Mouse (Mus musculus): ENCODE results near the gene Cyp2d11. TPM values are rescaled to one million over a fixed set of nuclear protein-coding genes. Genes with fewer than 3 reads are reported as not detected.
A peak's percentile ranks its signal among the peaks of the same experiment; 100 is the strongest.

The Cyp2d11 gene
- polyA plus RNA-seq, 1 experiment from 2014 or later, result not detected

DNA sequence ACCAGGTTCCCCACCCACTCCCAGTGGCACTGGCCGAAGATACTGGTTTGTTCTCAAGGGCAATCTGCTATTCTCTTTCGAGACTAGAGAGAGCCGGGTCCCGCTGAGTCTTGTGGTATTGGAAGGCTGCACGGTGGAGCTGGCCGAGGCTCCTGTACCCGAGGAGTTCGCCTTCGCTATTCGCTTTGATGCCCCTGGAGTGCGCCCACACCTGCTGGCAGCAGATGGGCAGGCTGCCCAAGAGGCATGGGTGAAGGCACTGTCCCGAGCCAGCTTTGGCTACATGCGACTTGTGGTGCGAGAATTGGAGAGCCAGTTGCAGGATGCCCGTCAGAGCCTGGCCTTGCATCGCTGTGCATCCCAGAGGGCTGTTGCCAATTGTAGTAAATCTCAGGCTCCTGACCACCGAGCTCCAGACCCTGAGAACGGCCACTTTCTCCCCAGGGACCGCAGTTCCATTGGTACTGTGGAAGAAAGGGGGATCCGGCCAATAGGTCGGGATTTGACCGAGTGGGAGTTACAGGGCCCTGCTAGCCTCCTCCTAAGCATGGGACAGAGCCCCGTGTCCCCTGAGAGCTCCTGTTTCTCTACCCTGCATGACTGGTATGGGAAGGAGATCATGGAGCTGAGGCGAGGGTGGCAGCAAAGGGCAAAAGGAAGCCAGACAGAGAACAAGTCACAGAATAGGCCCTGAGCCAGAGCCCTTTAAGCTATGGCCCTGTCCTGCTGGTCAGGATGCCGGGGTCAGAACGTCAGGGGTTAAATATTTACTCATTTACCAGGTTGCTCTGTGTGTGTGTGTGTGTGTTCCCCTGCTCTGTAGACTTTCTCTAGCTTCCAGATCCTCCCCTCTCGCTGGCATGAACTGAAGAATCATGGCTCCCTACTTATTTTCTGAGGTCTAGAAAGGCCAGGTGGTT, 50.2 kb downstream of the Cyp2d11 start:
- H3K27ac ChIP-seq, result peak overlapping the region; percentile 57; the same call in 1 of the 2 replicates
- 90% methylated on average over 27 of the region's 27 CpGs for WGBS

DNA sequence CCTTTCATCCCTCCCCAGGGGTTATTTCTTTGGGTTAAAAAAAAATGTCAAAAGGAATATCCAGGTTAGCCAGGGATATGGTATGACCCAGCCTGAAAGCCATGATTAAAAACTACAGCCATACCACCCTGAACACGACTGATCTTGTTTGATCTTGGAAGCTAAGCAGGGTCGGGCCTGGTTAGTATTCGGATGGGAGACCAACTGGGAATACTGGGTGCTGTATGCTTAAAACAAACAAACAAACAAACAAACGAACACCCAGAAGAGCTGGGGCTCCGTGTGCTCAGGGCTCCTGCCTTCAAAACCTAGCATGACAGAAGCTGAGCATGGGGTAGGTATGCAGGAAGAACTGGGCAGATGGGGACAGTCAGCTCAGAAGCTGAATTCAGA, 51.3 kb downstream of the Cyp2d11 start:
- H3K27me3 ChIP-seq (ENCODE audit: insufficient read depth, poor library complexity, severe bottlenecking), result peaks cover 32% of the 10 kb centered on the region
- H3K27ac ChIP-seq, result peak overlapping the region; percentile 53; the same call in 1 of the 2 replicates
- no peaks in the 10 kb centered on the region for H3K9me3 ChIP-seq
- peaks cover 66% of the 10 kb centered on the region for H3K4me1 ChIP-seq (replicated peaks)
- DNase-seq (ENCODE audit: low spot score), result no peak
- 79% methylated on average over 5 of the region's 5 CpGs for WGBS
- H3K4me3 ChIP-seq, result no peak overlapping the region
- peaks cover 3% of the 10 kb centered on the region; the same call in 1 of the 2 replicates for H3K36me3 ChIP-seq

More for the DNA sequence above, 50.2 kb downstream of the Cyp2d11 start:
- no peak overlapping the region for H3K4me3 ChIP-seq
- H3K36me3 ChIP-seq, result peaks cover 13% of the 10 kb centered on the region
- peaks cover 58% of the 10 kb centered on the region for H3K4me1 ChIP-seq (replicated peaks)
- peaks cover 32% of the 10 kb centered on the region for H3K27me3 ChIP-seq (ENCODE audit: insufficient read depth, poor library complexity, severe bottlenecking)
- DNase-seq (ENCODE audit: low spot score), result no peak
- H3K9me3 ChIP-seq, result no peaks in the 10 kb centered on the region

GRCm38 (mm10) chr15:82341675-82342542, 51.9 kb downstream of the Cyp2d11 start:
- Histone ChIP-seq H3K4me3 (peak overlapping the region; percentile 50), H3K4me1 (replicated peaks) (peaks cover 66% of the 10 kb centered on the region)

GRCm38 (mm10) chr15:82341036-82341501, 52.8 kb downstream of the Cyp2d11 start:
- peaks cover 1% of the 10 kb centered on the region for H3K36me3 ChIP-seq
- 3% methylated on average over 40 of the region's 40 CpGs for WGBS

More at GRCm38 (mm10) chr15:82341675-82342542, 51.9 kb downstream of the Cyp2d11 start:
- DNase-seq (ENCODE audit: low spot score), result no peak
- Histone ChIP-seq H3K36me3 (no peaks in the 10 kb centered on the region), H3K9me3 (no peaks in the 10 kb centered on the region), H3K27me3 (ENCODE audit: insufficient read depth, poor library complexity, severe bottlenecking) (peaks cover 32% of the 10 kb centered on the region), H3K27ac (peak overlapping the region; percentile 87)
- 67% methylated on average over 15 of the region's 15 CpGs for WGBS

GRCm38 (mm10) chr15:82340414-82341035, 53.3 kb downstream of the Cyp2d11 start:
- peak overlapping the region; percentile 50 for H3K4me3 ChIP-seq
- no peak for DNase-seq (ENCODE audit: low spot score)
- H3K36me3 ChIP-seq, result peaks cover 6% of the 10 kb centered on the region
- no peaks in the 10 kb centered on the region for H3K9me3 ChIP-seq
- H3K27me3 ChIP-seq (ENCODE audit: insufficient read depth, poor library complexity, severe bottlenecking), result peaks cover 32% of the 10 kb centered on the region
- peak overlapping the region; percentile 87 for H3K27ac ChIP-seq
- peaks cover 68% of the 10 kb centered on the region for H3K4me1 ChIP-seq (replicated peaks)
- 36% methylated on average over 21 of the region's 21 CpGs for WGBS

More at GRCm38 (mm10) chr15:82341036-82341501, 52.8 kb downstream of the Cyp2d11 start:
- Histone ChIP-seq H3K27me3 (ENCODE audit: insufficient read depth, poor library complexity, severe bottlenecking) (peaks cover 32% of the 10 kb centered on the region), H3K4me1 (replicated peaks) (peaks cover 68% of the 10 kb centered on the region), H3K4me3 (peak overlapping the region; percentile 50), H3K27ac (peak overlapping the region; percentile 87), H3K9me3 (no peaks in the 10 kb centered on the region)
- peak; percentile 47 for DNase-seq (ENCODE audit: low spot score)

GRCm38 (mm10) chr15:82339634-82340254, 54.1 kb downstream of the Cyp2d11 start:
- Histone ChIP-seq H3K9me3 (no peaks in the 10 kb centered on the region), H3K4me3 (no peak overlapping the region), H3K27ac (peak overlapping the region; percentile 90; the same call in 1 of the 2 replicates), H3K4me1 (replicated peaks) (peaks cover 68% of the 10 kb centered on the region), H3K27me3 (ENCODE audit: insufficient read depth, poor library complexity, severe bottlenecking) (peaks cover 32% of the 10 kb centered on the region), H3K36me3 (peaks cover 14% of the 10 kb centered on the region)
- DNase-seq (ENCODE audit: low spot score), result no peak
- 80% methylated on average over 8 of the region's 8 CpGs for WGBS

Other genes with a start within 250 kb of the Cyp2d11 start
- 211 and 242 TPM in 2 replicates for gene Srebf2, start 246.8 kb downstream of the Cyp2d11 start, polyA plus RNA-seq (2016; fragmentation: Nextera tagmentation; extraction: Ambion mirVana)
- gene Shisa8, start 181.2 kb downstream of the Cyp2d11 start, polyA plus RNA-seq (2016; fragmentation: Nextera tagmentation; extraction: Ambion mirVana), result 1.6 and 1.8 TPM in 2 replicates
- gene Tnfrsf13c, start 169.7 kb downstream of the Cyp2d11 start, polyA plus RNA-seq (2016; fragmentation: Nextera tagmentation; extraction: Ambion mirVana), result 0.18 and 0.46 TPM in 2 replicates
- 86.2 and 92.6 TPM in 2 replicates for gene Cenpm, start 149.3 kb downstream of the Cyp2d11 start, polyA plus RNA-seq (2016; fragmentation: Nextera tagmentation; extraction: Ambion mirVana)
- 0.17 and 1.5 TPM in 2 replicates for gene 1500009C09Rik, start 141.6 kb downstream of the Cyp2d11 start, polyA plus RNA-seq (2016; fragmentation: Nextera tagmentation; extraction: Ambion mirVana)
- gene Sept3, start 119.1 kb downstream of the Cyp2d11 start, polyA plus RNA-seq (2016; fragmentation: Nextera tagmentation; extraction: Ambion mirVana), result 72.8 and 111 TPM in 2 replicates
- 0.19 TPM in 1 of 2 replicates, not detected in the other for gene Wbp2nl, start 95.1 kb downstream of the Cyp2d11 start, polyA plus RNA-seq (2016; fragmentation: Nextera tagmentation; extraction: Ambion mirVana)
- gene Naga, start 55.1 kb downstream of the Cyp2d11 start, polyA plus RNA-seq (2016; fragmentation: Nextera tagmentation; extraction: Ambion mirVana), result 20.9 and 24.9 TPM in 2 replicates
- gene Pheta2, start 55.1 kb downstream of the Cyp2d11 start, polyA plus RNA-seq (2016; fragmentation: Nextera tagmentation; extraction: Ambion mirVana), result 4.8 TPM in 2 replicates
- gene Smdt1, start 55.1 kb downstream of the Cyp2d11 start, polyA plus RNA-seq (2016; fragmentation: Nextera tagmentation; extraction: Ambion mirVana), result 269 and 314 TPM in 2 replicates
- gene Ndufa6, start 39.7 kb downstream of the Cyp2d11 start, polyA plus RNA-seq (2016; fragmentation: Nextera tagmentation; extraction: Ambion mirVana), result 267 and 273 TPM in 2 replicates
- 2.5 and 3.0 TPM in 2 replicates for gene Cyp2d22, start 13.8 kb downstream of the Cyp2d11 start, polyA plus RNA-seq (2016; fragmentation: Nextera tagmentation; extraction: Ambion mirVana)
- not detected in 2 replicates for gene Cyp2d10, start 13.2 kb upstream of the Cyp2d11 start, polyA plus RNA-seq (2016; fragmentation: Nextera tagmentation; extraction: Ambion mirVana)
- not detected in 2 replicates for gene Cyp2d9, start 39.4 kb upstream of the Cyp2d11 start, polyA plus RNA-seq (2016; fragmentation: Nextera tagmentation; extraction: Ambion mirVana)
- gene Cyp2d12, start 161.1 kb upstream of the Cyp2d11 start, polyA plus RNA-seq (2016; fragmentation: Nextera tagmentation; extraction: Ambion mirVana), result not detected in 2 replicates
- gene Cyp2d34, start 226.9 kb upstream of the Cyp2d11 start, polyA plus RNA-seq (2016; fragmentation: Nextera tagmentation; extraction: Ambion mirVana), result not detected in 2 replicates